Mouse (Mus musculus) ES-Bruce4 (cell line): ENCODE results near the gene Eif4a3.

Source experiments
- CTCF ChIP-seq: IDR thresholded peaks from one replicate; pipeline ENCODE4 v1.8.1; 2011; ENCODE audit warnings: low read depth, low read length
- POLR2A ChIP-seq: IDR thresholded peaks from one replicate; pipeline ENCODE4 v1.8.1; 2011; ENCODE audit warnings: low read length; ENCODE audit not compliant: insufficient read depth

DNA sequence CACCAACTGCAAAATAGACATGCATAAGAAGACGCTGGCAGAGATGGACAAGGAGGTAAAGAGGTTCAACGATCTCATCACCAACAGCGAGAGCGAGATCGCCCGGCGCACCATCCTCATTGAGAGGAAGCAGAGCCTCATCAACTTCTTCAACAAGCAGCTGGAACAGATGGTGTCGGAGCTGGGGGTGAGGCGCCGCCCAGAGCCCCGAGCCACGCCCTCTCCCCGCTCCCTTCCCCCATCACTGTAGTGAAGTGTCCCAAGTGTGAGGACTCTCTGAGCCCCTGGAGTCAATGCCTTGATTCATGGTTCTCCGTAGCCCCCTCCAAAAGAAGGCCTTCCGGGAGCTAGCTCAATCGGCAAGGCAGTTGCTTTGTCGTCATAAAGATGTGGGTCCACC lies 48.9 kb downstream of the Eif4a3 start:
- no peak for TF ChIP-seq CTCF
- no peak for TF ChIP-seq POLR2A
